Mouse (Mus musculus): ENCODE results near the gene Dpm1. TPM values are rescaled to one million over a fixed set of nuclear protein-coding genes. Genes with fewer than 3 reads are reported as not detected.

Dpm1 gene
- polyA plus RNA-seq, 1 experiment from 2014 or later, result 87.5 TPM

GRCm38 (mm10) chr2:168191856-168192255 lies 38.5 kb downstream of the Dpm1 start:
- peaks cover 28% of the 10 kb centered on the region for H3K36me3 ChIP-seq
- no peak overlapping the region for H3K4me3 ChIP-seq
- H3K27ac ChIP-seq (replicated peaks), result no peak overlapping the region
- no peaks in the 10 kb centered on the region for H3K27me3 ChIP-seq
- ATAC-seq (ENCODE audit: low FRiP score, low read depth), result no peak
- peaks cover 22% of the 10 kb centered on the region for H3K4me1 ChIP-seq
- H3K4me2 ChIP-seq (replicated peaks), result no peak overlapping the region
- no peak overlapping the region for H3K9ac ChIP-seq (replicated peaks)
- no peaks in the 10 kb centered on the region for H3K9me3 ChIP-seq
- WGBS, result 96% methylated on average over 2 of the region's 2 CpGs

GRCm38 (mm10) chr2:168175946-168176345 lies 54.4 kb downstream of the Dpm1 start:
- Histone ChIP-seq H3K36me3 (peaks cover 26% of the 10 kb centered on the region), H3K4me1 (no peaks in the 10 kb centered on the region), H3K4me3 (no peak overlapping the region), H3K4me2 (replicated peaks) (no peak overlapping the region), H3K27ac (replicated peaks) (no peak overlapping the region), H3K9me3 (no peaks in the 10 kb centered on the region), H3K27me3 (no peaks in the 10 kb centered on the region), H3K9ac (replicated peaks) (no peak overlapping the region)
- 45% methylated on average over 7 of the region's 7 CpGs for WGBS
- ATAC-seq (ENCODE audit: low FRiP score, low read depth), result no peak

- no peak overlapping the region for H3K27ac ChIP-seq (replicated peaks)
These were observed 60.2 kb downstream of the Dpm1 start for GRCm38 (mm10) chr2:168170167-168170685.

GRCm38 (mm10) chr2:168169800-168170113 lies 60.6 kb downstream of the Dpm1 start:
- peak overlapping the region; percentile 8; the same call in 1 of the 2 replicates for H3K27ac ChIP-seq (replicated peaks)
- peaks cover 9% of the 10 kb centered on the region for H3K36me3 ChIP-seq
- H3K27me3 ChIP-seq, result no peaks in the 10 kb centered on the region
- H3K4me2 ChIP-seq (replicated peaks), result 0 out of 2 replicates have a peak overlapping the region, but pooled peaks have one; percentile 2
- 0 out of 2 replicates have a peak, but pooled peaks have one; percentile 10 for ATAC-seq (ENCODE audit: low FRiP score, low read depth)
- H3K9me3 ChIP-seq, result no peaks in the 10 kb centered on the region
- peaks cover 24% of the 10 kb centered on the region for H3K4me1 ChIP-seq
- no peak overlapping the region for H3K9ac ChIP-seq (replicated peaks)
- WGBS, result 2% methylated on average over 9 of the region's 9 CpGs
- H3K4me3 ChIP-seq, result no peak overlapping the region

More at GRCm38 (mm10) chr2:168170167-168170685, 60.2 kb downstream of the Dpm1 start:
- Histone ChIP-seq H3K36me3 (peaks cover 9% of the 10 kb centered on the region), H3K27me3 (no peaks in the 10 kb centered on the region), H3K4me2 (replicated peaks) (0 out of 2 replicates have a peak overlapping the region, but pooled peaks have one; percentile 2), H3K4me3 (no peak overlapping the region), H3K9me3 (no peaks in the 10 kb centered on the region), H3K4me1 (peaks cover 24% of the 10 kb centered on the region), H3K9ac (replicated peaks) (no peak overlapping the region)
- peak; percentile 48; the same call in 1 of the 2 replicates for ATAC-seq (ENCODE audit: low FRiP score, low read depth)
- WGBS, result 9% methylated on average over 13 of the region's 13 CpGs

GRCm38 (mm10) chr2:168168892-168169799 lies 61.2 kb downstream of the Dpm1 start:
- Histone ChIP-seq H3K4me2 (replicated peaks) (0 out of 2 replicates have a peak overlapping the region, but pooled peaks have one; percentile 2), H3K27me3 (no peaks in the 10 kb centered on the region), H3K9ac (replicated peaks) (no peak overlapping the region), H3K36me3 (peaks cover 9% of the 10 kb centered on the region), H3K27ac (replicated peaks) (peak overlapping the region; percentile 8; the same call in 1 of the 2 replicates), H3K4me1 (peaks cover 24% of the 10 kb centered on the region), H3K4me3 (no peak overlapping the region), H3K9me3 (no peaks in the 10 kb centered on the region)
- 24% methylated on average over 9 of the region's 9 CpGs for WGBS
- 0 out of 2 replicates have a peak, but pooled peaks have one; percentile 55 for ATAC-seq (ENCODE audit: low FRiP score, low read depth)

- no peak for ATAC-seq (ENCODE audit: low FRiP score, low read depth)
- Histone ChIP-seq H3K4me3 (no peak overlapping the region), H3K4me2 (replicated peaks) (no peak overlapping the region), H3K27me3 (no peaks in the 10 kb centered on the region), H3K36me3 (no peaks in the 10 kb centered on the region), H3K27ac (replicated peaks) (no peak overlapping the region), H3K4me1 (peaks cover 24% of the 10 kb centered on the region), H3K9ac (replicated peaks) (no peak overlapping the region), H3K9me3 (no peaks in the 10 kb centered on the region)
- 62% methylated on average over 3 of the region's 3 CpGs for WGBS
These were observed 62.6 kb downstream of the Dpm1 start for GRCm38 (mm10) chr2:168167781-168168180.

- H3K27me3 ChIP-seq, result 0 out of 2 replicates have a peak, but pooled peaks cover under 1% of the 10 kb centered on the region
- no peak overlapping the region for H3K4me3 ChIP-seq
- H3K36me3 ChIP-seq, result no peaks in the 10 kb centered on the region
- H3K4me2 ChIP-seq (replicated peaks), result no peak overlapping the region
- no peak for ATAC-seq (ENCODE audit: low FRiP score, low read depth)
- H3K27ac ChIP-seq (replicated peaks), result no peak overlapping the region
- WGBS, result 50% methylated on average over 21 of the region's 21 CpGs
- peaks cover 26% of the 10 kb centered on the region for H3K4me1 ChIP-seq
- no peak overlapping the region for H3K9ac ChIP-seq (replicated peaks)
- H3K9me3 ChIP-seq, result no peaks in the 10 kb centered on the region
These were observed 63.5 kb downstream of the Dpm1 start for GRCm38 (mm10) chr2:168166750-168167460.

GRCm38 (mm10) chr2:168161978-168162377 lies 68.4 kb downstream of the Dpm1 start:
- Histone ChIP-seq H3K27me3 (peaks cover 26% of the 10 kb centered on the region), H3K9ac (replicated peaks) (0 out of 2 replicates have a peak overlapping the region, but pooled peaks have one; percentile 39), H3K27ac (replicated peaks) (no peak overlapping the region), H3K4me2 (replicated peaks) (peak overlapping the region; percentile 46), H3K9me3 (no peaks in the 10 kb centered on the region), H3K36me3 (no peaks in the 10 kb centered on the region), H3K4me3 (peak overlapping the region; percentile 17), H3K4me1 (peaks cover 25% of the 10 kb centered on the region)
- 11% methylated on average over 14 of the region's 14 CpGs for WGBS
- no peak for ATAC-seq (ENCODE audit: low FRiP score, low read depth)

- Histone ChIP-seq H3K4me1 (peaks cover 24% of the 10 kb centered on the region), H3K36me3 (no peaks in the 10 kb centered on the region), H3K27ac (replicated peaks) (no peak overlapping the region), H3K4me2 (replicated peaks) (peak overlapping the region; percentile 46), H3K27me3 (peaks cover 26% of the 10 kb centered on the region), H3K9me3 (no peaks in the 10 kb centered on the region), H3K9ac (replicated peaks) (peak overlapping the region; percentile 39; the same call in 1 of the 2 replicates), H3K4me3 (peak overlapping the region; percentile 17)
- ATAC-seq (ENCODE audit: low FRiP score, low read depth), result peak; percentile 40; the same call in 1 of the 2 replicates
- 1% methylated on average over 11 of the region's 11 CpGs for WGBS
These were observed 68.8 kb downstream of the Dpm1 start for GRCm38 (mm10) chr2:168161514-168161971.

GRCm38 (mm10) chr2:168160370-168160930 lies 69.9 kb downstream of the Dpm1 start:
- Histone ChIP-seq H3K4me1 (peaks cover 27% of the 10 kb centered on the region), H3K4me2 (replicated peaks) (no peak overlapping the region), H3K9me3 (no peaks in the 10 kb centered on the region), H3K27ac (replicated peaks) (no peak overlapping the region), H3K27me3 (peaks cover 33% of the 10 kb centered on the region), H3K36me3 (no peaks in the 10 kb centered on the region), H3K4me3 (no peak overlapping the region), H3K9ac (replicated peaks) (no peak overlapping the region)
- WGBS, result 83% methylated on average over 9 of the region's 9 CpGs
- ATAC-seq (ENCODE audit: low FRiP score, low read depth), result no peak

Data from midbrain, embryonic 12.5 days (tissue).